Mouse (Mus musculus) kidney, adult 18-20 months (tissue): ENCODE measurements around the gene Mxi1.

ENCODE experiments used
- DNase-seq: peaks from one replicate; pipeline ENCODE4 v3.0.0; 2021

Gene Mxi1

DNA sequence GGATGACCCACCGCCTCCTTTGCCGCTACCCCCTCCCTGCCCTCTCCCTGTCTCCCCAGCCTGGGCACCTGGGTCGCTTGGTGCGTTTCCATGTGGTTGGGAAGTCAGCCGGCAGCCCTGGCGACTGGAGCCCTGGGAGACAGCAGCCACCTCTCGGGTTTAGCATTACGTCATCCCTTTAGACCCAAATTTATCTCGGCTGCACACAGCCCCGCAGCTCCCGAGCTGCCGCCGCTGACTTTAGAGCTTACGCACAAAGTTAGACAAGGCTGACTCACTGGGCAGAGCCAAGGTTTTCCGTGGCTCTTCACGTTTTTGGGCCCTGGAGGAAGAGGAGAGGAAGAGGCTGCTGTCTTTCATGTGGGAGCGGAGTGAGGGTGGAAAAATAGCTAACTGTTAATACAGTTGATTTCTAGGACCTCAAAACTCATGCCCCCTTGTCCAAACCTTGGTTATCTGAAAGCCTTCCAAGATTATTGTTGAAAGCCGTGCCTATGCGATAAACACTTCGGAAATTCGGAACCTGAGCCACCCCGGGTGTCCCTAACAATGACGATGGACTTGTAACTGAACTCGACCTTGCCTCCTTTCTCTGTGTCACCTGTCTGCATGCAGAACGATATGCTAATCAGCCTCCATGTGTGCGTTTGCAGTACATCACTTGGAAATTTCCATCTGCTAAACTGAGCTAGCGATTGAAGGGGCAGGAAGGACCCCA is 15.4 kb downstream of the Mxi1 start:
- DNase-seq: peak; percentile 43

DNA sequence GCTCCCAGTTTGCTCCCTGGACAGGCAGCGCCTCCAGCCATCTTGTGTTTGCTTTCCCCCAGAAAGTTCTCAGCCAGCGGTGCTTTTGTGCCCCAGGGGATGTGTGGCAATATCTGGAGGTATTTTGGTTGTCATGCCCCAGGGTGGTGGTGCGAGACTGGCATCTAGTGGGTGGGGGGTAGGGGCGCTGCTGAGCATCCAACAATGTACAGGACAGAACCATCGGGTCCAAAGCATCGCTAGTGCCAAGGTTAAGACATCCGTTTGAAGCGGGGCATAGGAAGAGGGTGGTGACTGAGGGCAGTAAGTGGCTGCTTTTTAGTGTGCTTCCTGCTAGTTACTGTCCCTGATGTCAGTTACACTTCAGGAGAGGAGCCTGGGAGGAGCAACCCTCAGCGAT is 17.8 kb downstream of the Mxi1 start:
- DNase-seq: no peak

DNA sequence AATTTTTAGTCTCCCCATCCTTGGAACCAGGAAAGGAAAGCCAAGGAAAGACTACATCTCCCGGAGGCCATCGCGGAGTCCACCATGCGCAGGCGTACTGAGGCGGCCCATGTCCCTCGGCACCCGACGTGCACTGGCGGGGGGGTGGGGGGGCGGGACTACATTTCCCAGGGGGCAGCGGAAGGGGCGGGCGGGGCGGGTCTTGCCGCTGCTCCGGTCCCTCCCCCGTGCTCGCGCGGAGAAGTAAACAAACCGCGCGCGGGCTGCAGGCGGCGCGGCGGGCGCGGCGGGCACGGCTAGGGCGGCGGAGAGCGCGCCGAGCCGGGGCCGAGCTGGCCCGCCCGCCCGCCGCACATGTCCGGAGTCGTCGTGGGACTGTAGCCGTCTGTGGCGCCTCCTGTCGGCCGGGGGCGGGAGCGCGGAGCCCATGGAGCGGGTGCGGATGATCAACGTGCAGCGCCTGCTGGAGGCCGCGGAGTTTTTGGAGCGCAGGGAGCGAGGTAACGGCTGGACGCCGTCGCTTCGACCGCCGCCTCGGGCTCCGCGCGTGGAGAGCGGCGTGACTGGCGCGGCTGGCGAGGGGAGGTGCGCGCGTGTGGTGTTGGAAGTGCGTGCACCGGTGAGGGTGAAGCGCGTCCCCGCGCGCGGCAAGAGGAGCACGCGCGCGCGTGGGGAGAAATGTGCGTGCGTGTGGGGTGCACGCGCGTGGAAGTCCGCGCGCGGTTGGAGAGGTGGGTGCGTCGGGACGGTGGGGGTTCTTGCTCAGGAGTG is 19.1 kb downstream of the Mxi1 start:
- peak; percentile 92 for DNase-seq

DNA sequence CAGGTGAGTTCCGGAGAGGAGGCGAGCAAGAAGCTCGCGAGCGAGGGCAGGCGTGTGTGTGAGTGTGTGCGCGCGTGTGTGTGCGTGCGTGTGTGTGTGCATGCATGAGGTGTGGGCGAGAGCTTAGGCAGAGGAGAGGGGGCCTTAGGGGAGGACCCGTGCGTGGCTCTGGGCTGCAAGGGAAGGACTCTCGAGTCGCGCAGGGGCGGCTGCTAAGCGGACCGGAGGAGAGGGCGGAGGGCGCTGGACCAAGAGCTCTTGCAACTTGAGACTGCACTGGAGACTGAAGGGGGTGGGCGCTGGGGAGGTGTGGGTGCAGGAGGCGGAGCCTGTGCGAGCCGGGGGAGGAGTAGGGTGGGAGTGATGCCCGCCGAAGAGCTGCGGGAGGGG is 19.7 kb downstream of the Mxi1 start:
- DNase-seq: peak; percentile 79

DNA sequence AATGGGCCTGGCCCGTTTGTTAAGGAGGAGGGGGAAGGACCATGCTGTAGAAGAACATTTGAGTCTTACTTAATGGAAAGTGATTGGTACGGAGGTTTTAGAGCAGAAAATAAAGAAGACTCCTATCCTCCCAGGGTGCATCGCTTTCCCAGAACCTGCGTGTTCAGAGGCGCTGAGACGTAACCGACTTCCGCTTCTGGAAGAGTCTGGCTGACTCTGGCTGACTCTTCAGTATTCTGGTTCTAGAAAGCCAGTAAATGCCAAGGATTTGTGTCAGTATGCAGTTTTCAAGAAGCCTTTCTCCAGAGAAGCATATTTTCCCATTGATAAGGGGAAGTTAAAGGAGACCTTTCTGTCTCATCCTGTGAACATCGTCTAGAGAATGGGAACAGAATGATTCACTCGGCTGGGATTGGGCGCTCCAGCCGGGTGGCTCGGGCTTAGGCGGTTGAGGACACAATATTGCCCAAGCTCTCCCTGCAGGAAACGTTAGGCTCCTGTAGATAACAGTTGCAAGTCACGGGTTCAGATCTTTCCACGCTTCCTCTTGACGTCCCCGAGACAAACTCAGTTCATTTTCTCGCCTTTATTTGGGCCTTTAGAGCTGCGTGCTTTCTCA is 21.7 kb downstream of the Mxi1 start:
- DNase-seq: peak; percentile 24

DNA sequence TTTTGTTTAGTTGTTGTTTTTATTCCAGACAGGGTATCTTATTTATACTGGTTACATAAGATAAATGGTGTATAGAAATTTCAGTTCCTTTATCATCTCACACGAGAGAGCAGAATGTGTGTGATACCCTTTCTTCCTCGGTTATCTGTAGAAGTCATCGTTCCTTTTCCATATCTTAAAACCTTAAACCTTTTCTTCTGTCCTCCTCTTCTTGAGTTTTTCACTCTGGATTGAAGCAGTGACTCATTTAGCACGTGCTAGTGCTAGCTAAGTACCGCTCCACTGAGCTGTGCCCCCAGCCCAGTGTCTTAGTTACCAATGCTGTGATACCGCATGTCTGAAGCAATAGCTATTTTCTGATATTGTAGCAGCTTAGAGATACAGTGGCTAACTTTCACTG is 23.4 kb downstream of the Mxi1 start:
- DNase-seq: no peak

DNA sequence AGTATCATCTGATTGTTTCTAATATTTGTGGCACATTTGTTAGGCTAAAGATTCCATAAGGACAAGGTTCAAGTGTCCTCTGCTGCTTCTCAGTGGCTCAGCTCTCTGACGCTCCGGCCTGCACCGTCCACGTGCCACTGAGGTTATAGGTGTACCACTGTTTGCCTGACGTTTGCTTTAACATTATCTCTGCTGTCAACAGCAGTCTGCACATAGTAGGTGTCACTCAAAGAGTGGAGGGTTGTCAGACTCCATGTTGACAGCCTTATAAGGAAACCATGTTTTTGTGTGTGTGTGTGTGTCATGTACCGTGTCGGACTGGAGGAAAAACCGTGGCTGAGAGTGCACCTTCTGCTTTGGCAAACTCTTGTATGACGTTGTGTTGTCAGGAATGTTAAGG is 24.9 kb downstream of the Mxi1 start:
- no peak for DNase-seq

DNA sequence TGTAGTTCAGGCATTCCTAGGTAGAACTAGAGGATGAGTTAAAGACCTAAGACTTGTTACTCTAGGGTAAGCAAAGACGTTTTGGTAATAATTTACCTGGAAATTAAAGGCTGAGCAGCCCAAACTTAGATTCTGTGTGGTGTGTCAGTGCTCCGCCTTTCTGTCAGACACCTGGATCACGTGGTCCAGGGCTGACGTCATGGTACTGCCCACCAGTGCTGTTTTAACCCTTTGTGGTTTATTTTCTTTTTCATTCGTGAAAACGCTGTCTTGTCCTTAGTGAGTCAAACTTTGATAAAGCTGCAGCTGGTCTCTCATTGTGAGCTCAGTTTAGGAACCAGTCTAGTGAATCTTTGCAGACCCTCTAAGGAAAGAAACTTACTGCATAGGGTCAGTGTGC is 30.1 kb downstream of the Mxi1 start:
- peak; percentile 75 for DNase-seq

DNA sequence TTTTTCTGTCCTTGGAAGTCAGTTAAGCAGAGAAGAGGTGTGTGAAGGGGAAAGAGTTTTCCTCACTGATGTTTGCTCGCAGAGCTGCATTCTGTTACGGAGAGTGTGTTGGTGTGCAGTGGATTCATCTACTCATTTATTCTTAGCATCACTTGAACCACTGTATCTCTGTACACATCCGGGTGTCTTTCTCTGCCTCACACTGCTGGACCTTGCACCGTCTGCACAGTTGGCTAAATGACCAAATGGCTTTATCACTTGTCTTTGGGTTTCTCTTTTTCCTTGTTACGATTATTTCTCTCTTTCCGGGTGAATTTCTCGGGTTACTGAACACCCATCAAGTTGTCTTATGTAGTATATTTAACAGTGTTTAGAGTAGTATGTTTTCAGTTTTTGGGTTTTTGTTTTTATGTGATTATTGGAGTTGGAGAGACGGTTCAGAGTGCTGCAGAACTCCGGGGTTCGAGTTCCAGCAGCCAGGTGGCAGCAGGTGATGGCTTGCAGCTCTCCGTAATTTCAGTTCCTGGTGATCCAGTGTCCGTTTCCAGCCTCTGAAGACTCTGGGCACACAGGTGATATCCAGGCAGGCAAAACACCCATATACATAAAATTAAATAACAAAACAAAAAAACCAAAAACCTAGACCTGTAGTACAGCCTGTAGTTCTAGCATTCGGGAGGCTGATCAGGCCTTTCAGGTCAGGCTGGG is 33.0 kb downstream of the Mxi1 start:
- peak; percentile 35 for DNase-seq

DNA sequence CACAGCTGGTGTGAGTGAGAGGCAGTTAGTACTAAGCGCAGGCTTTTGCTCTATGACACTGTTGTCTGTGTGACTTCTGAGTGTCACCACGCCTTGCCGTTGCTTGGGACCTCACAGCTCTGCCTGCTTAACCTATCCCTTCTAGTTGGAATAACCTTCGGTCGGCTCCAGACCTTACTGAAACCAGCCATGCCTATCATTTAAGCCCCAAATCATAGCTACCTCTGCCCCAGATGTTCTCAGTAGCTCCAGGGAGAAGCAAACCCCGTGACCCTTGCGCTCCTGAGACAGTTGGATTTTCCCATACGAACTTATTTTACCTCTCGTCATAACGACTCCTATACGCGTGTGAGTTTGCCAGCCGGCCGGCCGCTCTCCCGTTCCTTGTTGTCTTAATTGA is 33.7 kb downstream of the Mxi1 start:
- peak; percentile 59 for DNase-seq

DNA sequence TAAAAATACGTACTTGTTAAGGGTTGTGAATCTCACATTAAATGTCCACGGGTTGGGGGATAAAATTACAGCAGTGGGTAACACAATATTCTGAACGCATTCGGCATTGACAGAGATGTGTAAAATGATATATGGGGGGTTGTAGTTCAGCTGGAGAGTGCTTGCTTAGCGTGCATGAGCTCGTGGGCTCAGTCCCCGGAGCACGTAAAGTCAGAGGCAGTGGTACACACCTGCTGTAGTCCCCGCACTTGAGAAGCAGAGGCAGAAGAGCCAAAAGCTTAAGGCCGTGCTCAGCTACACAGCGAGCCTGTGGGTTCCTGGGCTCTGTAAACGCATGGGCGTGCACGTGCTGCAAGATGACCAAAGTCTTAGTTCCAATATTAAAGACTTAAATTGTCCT is 35.4 kb downstream of the Mxi1 start:
- no peak for DNase-seq

DNA sequence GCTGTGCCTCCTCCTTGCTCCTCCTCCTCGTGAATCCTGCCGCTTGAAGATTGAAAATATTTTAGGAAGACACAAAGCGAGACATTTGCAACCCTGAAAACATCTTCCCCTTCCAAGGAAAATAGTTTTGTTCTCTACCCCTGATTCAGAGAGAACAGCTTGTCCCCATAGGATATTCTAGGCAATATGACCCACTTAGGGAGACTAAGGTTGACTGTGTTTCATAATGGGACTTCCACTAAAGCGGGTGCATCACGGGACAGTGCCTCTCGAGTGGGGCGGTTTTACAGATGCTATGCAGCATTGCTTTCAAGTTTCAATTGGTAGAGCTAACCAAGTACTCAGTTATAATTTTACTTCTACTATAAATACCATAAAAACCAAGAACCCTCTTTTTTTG is 43.5 kb downstream of the Mxi1 start:
- no peak for DNase-seq

DNA sequence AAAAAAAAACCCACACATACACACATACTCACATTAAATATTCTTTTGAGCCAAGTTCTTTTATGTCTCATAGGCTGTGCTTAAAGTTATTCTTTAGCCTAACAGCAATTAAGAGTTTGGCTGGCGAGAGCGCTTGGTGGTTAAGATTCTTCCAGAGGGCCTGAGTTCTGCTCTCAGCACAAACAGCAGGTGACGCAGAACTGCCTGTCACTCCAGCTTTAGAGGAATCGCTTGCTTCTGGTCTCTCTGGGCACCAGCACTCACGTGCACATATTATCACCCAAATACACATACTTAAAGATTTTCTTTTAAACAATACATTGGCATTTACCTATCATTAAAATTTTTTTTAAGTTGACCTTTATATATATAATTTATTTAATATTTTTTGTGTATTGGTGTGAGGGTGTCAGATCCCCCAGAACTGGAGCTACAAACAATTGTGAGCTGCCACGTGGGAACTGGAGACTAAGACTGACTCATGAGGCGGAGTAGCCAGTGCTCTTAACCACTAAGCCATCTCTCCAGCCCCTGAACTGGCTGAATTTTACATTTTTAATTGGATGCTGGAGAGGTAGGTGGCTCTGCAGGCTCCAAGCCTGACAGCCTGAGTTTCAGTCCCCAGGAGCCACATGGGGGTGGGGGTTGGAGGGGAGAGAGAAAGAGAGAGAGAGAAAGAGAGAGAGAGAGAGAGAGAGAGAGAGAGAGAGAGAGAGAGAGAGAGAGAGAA is 44.1 kb downstream of the Mxi1 start:
- DNase-seq: no peak

DNA sequence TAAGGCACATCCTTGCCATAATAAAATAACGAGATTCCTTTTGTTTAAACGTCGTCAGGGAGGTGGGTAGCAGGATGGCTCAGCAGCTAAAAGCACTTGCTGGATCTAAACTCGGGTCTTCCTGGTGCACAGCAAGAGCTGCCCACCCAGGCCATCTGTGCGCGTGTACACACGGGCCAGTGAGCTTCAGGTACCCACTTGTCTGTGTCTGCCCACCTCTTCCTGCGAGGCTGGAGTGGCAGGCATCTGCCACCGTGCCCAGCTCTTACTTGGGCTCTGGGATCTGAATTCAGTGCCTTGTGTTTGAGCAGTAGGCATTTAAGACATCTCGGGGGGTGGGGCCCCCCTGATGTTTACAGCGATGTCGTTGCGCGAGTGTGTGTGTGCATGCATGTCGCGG is 44.7 kb downstream of the Mxi1 start:
- DNase-seq: no peak

DNA sequence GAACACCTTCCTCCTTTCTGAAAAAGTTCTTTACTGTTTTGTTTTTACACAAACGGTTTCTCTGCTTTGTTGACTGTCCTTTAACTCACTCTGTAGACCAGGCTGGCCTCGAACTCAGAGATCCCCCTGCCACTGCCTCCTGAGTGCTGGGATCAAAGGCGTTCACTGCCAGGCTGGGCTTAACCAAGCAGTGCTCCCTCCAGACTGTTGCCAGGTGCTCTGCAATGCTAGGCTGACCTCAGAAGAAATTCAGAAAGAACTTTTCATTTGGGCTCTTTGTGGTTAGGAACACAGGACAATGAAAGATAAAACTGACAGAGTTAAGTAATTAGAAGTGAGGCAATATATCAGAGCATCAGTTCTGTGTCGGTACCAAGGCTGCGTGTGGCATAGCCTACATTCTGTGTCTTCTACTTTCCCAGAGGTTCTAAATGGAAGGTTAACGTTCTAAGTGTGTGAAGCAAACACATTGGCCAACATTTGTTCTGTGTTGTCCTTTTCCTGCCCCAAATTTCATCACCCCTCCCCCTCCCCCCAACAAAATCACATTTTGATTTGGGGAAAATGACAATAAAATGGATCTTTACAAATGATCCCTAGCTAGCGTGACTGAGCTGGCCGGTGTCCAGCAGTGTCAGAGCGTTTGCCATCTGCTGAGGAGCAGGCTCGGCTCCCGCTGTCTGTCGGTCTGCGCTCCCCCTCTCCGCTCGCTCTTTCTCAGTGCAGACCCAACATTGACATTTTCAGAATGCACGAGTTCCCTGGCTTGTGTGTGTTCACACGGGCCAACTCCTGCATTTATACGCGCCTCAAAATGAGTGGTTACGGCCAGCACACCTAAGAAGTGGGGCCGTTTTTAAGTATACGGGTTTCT is 49.1 kb downstream of the Mxi1 start:
- peak; percentile 70 for DNase-seq

DNA sequence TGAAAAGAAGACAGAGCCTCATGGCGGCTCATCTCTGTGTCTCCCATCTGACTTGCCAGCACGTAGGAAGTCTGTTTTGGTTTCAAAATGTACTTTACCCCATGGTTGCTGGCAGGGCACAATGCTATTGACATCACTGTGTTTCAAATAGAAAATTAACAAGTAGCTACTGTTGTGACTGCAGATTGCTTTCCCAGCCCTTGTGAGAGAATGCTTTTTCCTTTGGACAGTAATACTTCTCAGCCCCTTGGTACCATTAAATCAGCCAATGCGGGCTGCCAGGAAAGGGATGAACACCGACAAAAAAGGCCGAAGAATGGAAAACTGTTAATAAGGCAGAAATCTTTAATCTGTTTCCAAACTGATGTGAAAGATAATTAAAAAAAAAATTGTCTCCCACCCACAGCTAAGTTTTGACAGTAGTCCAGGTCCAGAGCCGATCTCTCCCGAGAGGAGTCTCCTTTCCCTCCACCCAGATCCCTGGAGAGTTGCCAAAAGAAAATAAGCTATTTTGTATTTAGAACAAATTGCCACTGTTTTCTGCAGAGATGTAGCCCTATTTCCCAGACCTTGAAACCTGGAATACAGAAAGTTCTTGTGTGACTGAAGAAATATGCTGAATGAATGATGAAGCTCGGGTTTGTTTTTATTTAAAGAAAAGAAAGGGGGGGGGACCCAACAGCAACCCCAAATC is 50.1 kb downstream of the Mxi1 start:
- DNase-seq: no peak

DNA sequence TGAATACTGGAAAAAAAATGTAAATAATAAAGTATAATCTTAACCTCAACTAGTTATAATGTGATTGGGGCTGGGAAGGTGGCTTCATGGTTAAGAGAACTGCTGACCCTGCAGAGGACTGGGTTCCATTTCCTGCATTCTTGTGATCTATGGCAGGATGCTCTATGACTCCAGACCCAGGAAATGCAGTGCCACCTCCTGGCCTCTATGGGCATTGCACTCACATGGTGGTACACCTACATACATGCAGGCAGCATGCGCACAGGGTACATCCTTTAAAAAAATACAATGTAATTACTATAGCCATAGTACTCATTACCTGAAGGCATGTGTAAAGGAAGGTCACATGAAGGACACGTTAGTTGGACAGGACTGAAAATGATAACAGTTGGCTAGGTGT is 52.6 kb downstream of the Mxi1 start:
- no peak for DNase-seq

DNA sequence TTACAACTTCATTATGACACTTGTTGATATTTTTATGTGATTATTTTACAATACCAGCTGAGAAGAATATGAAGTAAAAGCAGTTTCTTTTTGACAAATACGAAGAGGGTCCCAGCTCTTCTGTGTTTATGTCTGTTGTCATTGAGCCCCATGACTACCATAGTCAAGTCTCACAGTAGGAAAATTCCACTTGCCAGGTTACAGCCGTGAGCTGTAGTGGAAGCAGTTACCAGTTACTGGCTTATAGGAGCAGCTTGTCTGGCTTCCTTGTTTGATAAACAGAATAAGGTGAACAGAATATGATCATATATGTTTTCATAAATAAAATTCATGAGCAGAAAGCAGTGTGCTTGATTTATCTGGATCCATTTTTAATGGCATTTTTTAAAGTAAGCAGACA is 54.2 kb downstream of the Mxi1 start:
- DNase-seq: no peak

DNA sequence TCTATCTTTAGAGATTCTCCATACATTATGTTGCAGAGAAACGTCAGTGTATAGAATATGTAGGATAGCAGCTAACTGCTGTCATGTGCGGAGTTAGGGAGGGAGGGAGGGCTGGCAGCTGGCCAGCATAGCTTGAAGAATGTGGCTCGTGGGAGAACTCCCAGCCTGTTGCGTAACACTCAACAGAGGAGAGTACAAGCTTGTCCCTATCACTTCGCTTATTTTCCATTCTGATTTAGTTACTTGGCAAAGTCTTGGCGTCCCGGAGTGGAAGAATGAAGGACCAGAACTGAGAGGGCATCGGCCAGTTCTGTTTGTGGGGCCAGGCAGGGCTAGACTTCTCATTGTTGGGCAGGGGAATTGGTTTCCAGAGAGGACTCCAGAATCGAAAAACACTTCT is 54.6 kb downstream of the Mxi1 start:
- peak; percentile 75 for DNase-seq

DNA sequence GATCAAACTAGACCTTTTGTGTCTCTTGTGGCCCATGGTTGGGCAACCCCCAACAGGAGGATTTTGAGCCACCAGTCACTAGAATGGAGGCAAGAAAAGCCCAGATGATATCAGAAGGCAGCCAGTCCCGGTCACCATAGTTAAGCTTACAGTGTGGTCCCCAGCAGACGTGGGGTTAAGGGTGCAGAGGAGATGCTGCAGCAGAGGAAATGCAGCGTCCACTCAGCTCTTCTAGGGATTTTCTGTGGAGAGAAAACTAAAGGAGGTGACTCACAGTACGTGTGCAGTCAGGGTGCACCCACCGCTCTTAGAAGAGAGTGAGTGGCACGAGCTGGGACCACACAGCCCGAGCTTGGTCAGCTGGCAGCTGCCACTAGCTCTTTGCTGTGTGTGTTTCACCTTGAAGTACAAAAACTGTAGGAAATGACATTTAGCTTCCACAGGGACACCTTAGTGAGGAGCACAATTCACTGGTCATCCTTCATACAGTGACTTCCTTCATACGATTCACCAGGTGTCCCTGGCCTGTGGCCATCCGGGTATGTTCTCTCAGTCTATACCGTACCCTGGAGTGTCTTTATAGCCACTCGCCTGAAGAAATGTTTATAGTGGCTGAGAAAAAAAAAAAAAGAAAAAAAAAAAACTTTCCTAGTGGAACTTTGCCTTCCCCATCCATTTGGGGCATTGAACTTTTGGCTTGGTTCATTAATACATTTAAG is 55.9 kb downstream of the Mxi1 start:
- no peak for DNase-seq

DNA sequence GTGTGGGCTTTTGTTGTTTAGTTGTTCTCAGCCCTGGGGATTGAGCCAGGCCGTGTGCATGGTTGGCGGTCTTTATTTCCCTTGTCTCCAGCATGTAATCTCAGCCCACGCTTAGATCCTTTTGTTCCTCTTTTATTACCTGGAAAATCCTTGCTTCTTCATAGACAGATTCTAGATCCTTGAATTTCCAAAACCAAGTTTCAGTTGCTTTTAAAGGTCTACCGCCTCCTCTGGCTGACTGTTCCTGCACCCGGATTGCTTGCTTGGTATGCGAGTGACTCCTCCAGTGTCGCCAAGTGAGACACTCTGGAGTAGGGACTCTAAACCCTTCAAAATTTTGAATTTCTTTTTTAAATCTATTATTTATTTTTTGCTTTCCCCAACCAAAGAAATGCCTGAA is 56.6 kb downstream of the Mxi1 start:
- DNase-seq: no peak
